Mouse (Mus musculus): ENCODE results near the gene Cdh4. TPM values are rescaled to one million over a fixed set of nuclear protein-coding genes. Genes with fewer than 3 reads are reported as not detected.
A peak's percentile ranks its signal among the peaks of the same experiment; 100 is the strongest.

Gene Cdh4
- total RNA-seq, 1 experiment = 1.9 TPM

DNA sequence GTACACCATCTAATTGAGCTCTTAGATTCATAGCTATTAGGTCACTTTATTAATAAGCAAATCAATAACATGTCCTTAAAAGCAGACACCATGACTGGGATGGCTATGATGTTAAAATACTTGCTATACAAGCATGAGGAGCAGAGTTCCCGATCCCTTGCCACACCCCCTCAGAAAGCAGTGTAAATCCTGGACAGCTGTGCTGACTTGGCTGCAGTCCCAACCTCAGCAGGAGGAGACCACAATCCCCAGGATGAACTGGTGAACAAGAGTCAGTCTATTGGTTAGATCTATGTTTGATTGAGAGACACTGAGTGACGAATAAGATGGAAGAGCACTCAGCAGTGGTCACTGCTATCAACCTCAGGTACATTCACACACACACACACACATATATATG, 29.3 kb upstream of the Cdh4 start:
- Histone ChIP-seq H3K9me3 (ENCODE audit: control insufficient read depth, insufficient read depth, low read depth, low read length) (no peaks in the 10 kb centered on the region), H3K9ac (ENCODE audit: insufficient read depth, low read depth, low read length, poor library complexity, severe bottlenecking) (no peak overlapping the region), H3K4me3 (ENCODE audit: insufficient read depth in 1 of 2, low read depth in 1 of 2, low read length in 2 of 2, poor library complexity in 1 of 2, severe bottlenecking in 1 of 2) (no peak overlapping the region), H3K27ac (ENCODE audit: insufficient read depth, low read depth, low read length, poor library complexity, severe bottlenecking) (no peak overlapping the region), H3K4me1 (ENCODE audit: control insufficient read depth in 2 of 2, insufficient read depth in 2 of 2, low read length in 2 of 2, poor library complexity in 1 of 2) (no peaks in the 10 kb centered on the region), H3K36me3 (ENCODE audit: control insufficient read depth, insufficient read depth, low read length, poor library complexity, severe bottlenecking) (no peaks in the 10 kb centered on the region)
- no peak for DNase-seq (ENCODE audit: low read depth, low spot score)
- in situ Hi-C loops (cut with MboI; ENCODE audit: low sequenced_read_pairs in 2 of 2, unreplicated experiment in 2 of 2) = no loop called here
- TF ChIP-seq HCFC1 (IDR thresholded peaks at IDR 0.05; ENCODE audit: borderline replicate concordance, insufficient read depth, low read length) (no peak), ZC3H11A (IDR thresholded peaks at IDR 0.05; ENCODE audit: borderline replicate concordance, low read depth, low read length) (no peak), MAFK (IDR thresholded peaks at IDR 0.05; ENCODE audit: insufficient read depth, low read depth, low read length) (no peak), ZNF384 (IDR thresholded peaks at IDR 0.05; ENCODE audit: low read depth, low read length) (no peak), CHD2 (IDR thresholded peaks at IDR 0.05; ENCODE audit: low read depth, low read length) (no peak)

GRCm38 (mm10) chr2:179414253-179414652, 28.0 kb upstream of the Cdh4 start:
- Histone ChIP-seq H3K9ac (ENCODE audit: insufficient read depth, low read depth, low read length, poor library complexity, severe bottlenecking) (peak overlapping the region; percentile 35; the same call in 1 of the 2 replicates), H3K4me3 (ENCODE audit: insufficient read depth in 1 of 2, low read depth in 1 of 2, low read length in 2 of 2, poor library complexity in 1 of 2, severe bottlenecking in 1 of 2) (no peak overlapping the region), H3K9me3 (ENCODE audit: control insufficient read depth, insufficient read depth, low read depth, low read length) (no peaks in the 10 kb centered on the region), H3K27ac (ENCODE audit: insufficient read depth, low read depth, low read length, poor library complexity, severe bottlenecking) (no peak overlapping the region), H3K4me1 (ENCODE audit: control insufficient read depth in 2 of 2, insufficient read depth in 2 of 2, low read length in 2 of 2, poor library complexity in 1 of 2) (0 out of 4 replicates have a peak, but pooled peaks cover 0 to 3% of the 10 kb centered on the region in 2 experiments), H3K36me3 (ENCODE audit: control insufficient read depth, insufficient read depth, low read length, poor library complexity, severe bottlenecking) (no peaks in the 10 kb centered on the region)
- in situ Hi-C loops (cut with MboI; ENCODE audit: low sequenced_read_pairs in 2 of 2, unreplicated experiment in 2 of 2) = no loop called here
- DNase-seq (ENCODE audit: low read depth, low spot score) = no peak
- TF ChIP-seq ZC3H11A (IDR thresholded peaks at IDR 0.05; ENCODE audit: borderline replicate concordance, low read depth, low read length) = no peak
- no peak for TF ChIP-seq MAFK (IDR thresholded peaks at IDR 0.05; ENCODE audit: insufficient read depth, low read depth, low read length)
- TF ChIP-seq ZNF384 (IDR thresholded peaks at IDR 0.05; ENCODE audit: low read depth, low read length) = no peak

DNA sequence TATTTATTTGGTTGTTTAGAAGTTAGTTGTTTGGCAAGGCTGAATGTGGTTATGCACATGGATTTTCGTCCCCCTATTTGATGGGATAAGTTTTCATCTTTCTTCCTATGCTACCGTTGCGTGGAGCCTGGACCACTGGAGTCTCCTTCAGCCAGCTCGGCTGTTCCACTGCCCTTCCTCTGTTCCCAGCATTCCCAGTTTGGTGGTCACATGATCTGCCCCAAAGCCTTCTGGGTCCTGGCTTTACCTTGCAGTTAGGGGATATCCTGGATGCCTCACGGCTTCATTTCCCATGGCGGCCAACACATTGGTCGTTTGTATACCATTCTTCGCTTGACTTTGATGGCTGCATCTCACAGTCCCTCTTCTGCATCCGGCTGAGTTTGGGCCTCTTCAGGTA, 27.5 kb upstream of the Cdh4 start:
- in situ Hi-C loops (cut with MboI; ENCODE audit: low sequenced_read_pairs in 2 of 2, unreplicated experiment in 2 of 2) = no loop called here
- no peak for DNase-seq (ENCODE audit: low read depth, low spot score)
- no peak for TF ChIP-seq ZC3H11A (IDR thresholded peaks at IDR 0.05; ENCODE audit: borderline replicate concordance, low read depth, low read length)
- TF ChIP-seq ZNF384 (IDR thresholded peaks at IDR 0.05; ENCODE audit: low read depth, low read length) = peak; percentile 78

DNA sequence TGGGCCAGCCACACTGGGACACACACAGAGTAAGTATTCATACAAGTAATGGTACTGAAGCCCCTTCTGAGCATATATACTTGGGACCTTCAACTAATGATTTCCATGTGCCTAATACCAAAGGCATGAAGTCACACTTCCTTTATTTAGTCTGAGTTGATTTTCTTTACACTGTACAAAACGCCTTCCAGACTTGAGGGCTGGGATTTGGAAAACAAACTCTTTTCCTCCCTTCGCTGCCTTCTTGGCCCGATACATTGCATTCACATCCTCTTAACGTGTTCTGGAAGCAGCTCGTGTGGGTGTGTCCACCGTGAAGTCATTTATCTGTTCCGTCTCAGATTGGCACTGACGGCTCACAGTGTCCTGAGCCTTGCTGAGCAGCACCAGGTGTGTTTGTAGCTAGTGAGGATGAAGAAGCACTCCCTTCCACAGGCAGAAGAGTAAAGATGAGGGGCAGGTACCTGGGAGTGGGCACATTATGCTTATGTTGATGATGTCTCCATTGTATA, 26.3 kb upstream of the Cdh4 start:
- in situ Hi-C loops (cut with MboI; ENCODE audit: low sequenced_read_pairs in 2 of 2, unreplicated experiment in 2 of 2) = no loop called here
- TF ChIP-seq ZNF384 (IDR thresholded peaks at IDR 0.05; ENCODE audit: low read depth, low read length) (no peak), MAFK (IDR thresholded peaks at IDR 0.05; ENCODE audit: insufficient read depth, low read depth, low read length) (no peak), ZC3H11A (IDR thresholded peaks at IDR 0.05; ENCODE audit: borderline replicate concordance, low read depth, low read length) (no peak), HCFC1 (IDR thresholded peaks at IDR 0.05; ENCODE audit: borderline replicate concordance, insufficient read depth, low read length) (no peak), CHD2 (IDR thresholded peaks at IDR 0.05; ENCODE audit: low read depth, low read length) (no peak)
- no peak overlapping the region for H3K9ac ChIP-seq (ENCODE audit: insufficient read depth, low read depth, low read length, poor library complexity, severe bottlenecking)
- H3K9me3 ChIP-seq (ENCODE audit: control insufficient read depth, insufficient read depth, low read depth, low read length) = no peaks in the 10 kb centered on the region
- DNase-seq (ENCODE audit: low read depth, low spot score) = no peak
- no peak overlapping the region; a peak in 1 of 4 replicates for H3K4me3 ChIP-seq (ENCODE audit: insufficient read depth in 1 of 2, low read depth in 1 of 2, low read length in 2 of 2, poor library complexity in 1 of 2, severe bottlenecking in 1 of 2)
- H3K4me1 ChIP-seq (ENCODE audit: control insufficient read depth in 2 of 2, insufficient read depth in 2 of 2, low read length in 2 of 2, poor library complexity in 1 of 2) = 0 out of 4 replicates have a peak, but pooled peaks cover 0 to 3% of the 10 kb centered on the region in 2 experiments
- no peaks in the 10 kb centered on the region for H3K36me3 ChIP-seq (ENCODE audit: control insufficient read depth, insufficient read depth, low read length, poor library complexity, severe bottlenecking)
- no peak overlapping the region for H3K27ac ChIP-seq (ENCODE audit: insufficient read depth, low read depth, low read length, poor library complexity, severe bottlenecking)

More for the DNA sequence above, 27.5 kb upstream of the Cdh4 start:
- Histone ChIP-seq H3K27ac (ENCODE audit: insufficient read depth, low read depth, low read length, poor library complexity, severe bottlenecking) (no peak overlapping the region; the same call in 1 of the 2 replicates), H3K4me3 (ENCODE audit: insufficient read depth in 1 of 2, low read depth in 1 of 2, low read length in 2 of 2, poor library complexity in 1 of 2, severe bottlenecking in 1 of 2) (peak overlapping the region; percentile 56 to 60; a peak in 3 of 4 replicates), H3K9me3 (ENCODE audit: control insufficient read depth, insufficient read depth, low read depth, low read length) (no peaks in the 10 kb centered on the region), H3K9ac (ENCODE audit: insufficient read depth, low read depth, low read length, poor library complexity, severe bottlenecking) (peak overlapping the region; percentile 69; the same call in 1 of the 2 replicates), H3K36me3 (ENCODE audit: control insufficient read depth, insufficient read depth, low read length, poor library complexity, severe bottlenecking) (no peaks in the 10 kb centered on the region), H3K4me1 (ENCODE audit: control insufficient read depth in 2 of 2, insufficient read depth in 2 of 2, low read length in 2 of 2, poor library complexity in 1 of 2) (0 out of 4 replicates have a peak, but pooled peaks cover 0 to 3% of the 10 kb centered on the region in 2 experiments)
